Mouse (Mus musculus) frontal cortex, postnatal 10 days (tissue): ENCODE measurements around the gene Cpne2.

ENCODE experiments used
- DNase-seq, 2 experiments: peaks; one replicate each; pipeline ENCODE4 v3.0.0; 2022; ENCODE audit warnings: low spot score in 2 of 2, mixed read lengths in 1 of 2

The Cpne2 gene

GRCm38 (mm10) chr8:94581820-94582483 lies 49.2 kb downstream of the Cpne2 start:
- no peak for DNase-seq

- DNase-seq: no peak
These were observed 49.8 kb downstream of the Cpne2 start for GRCm38 (mm10) chr8:94582569-94582968.

GRCm38 (mm10) chr8:94584238-94584817 lies 51.5 kb downstream of the Cpne2 start:
- DNase-seq: peak in 1 of 2 experiments; percentile 48

GRCm38 (mm10) chr8:94591691-94592090 lies 58.9 kb downstream of the Cpne2 start:
- no peak for DNase-seq

- DNase-seq: no peak
These were observed 61.4 kb downstream of the Cpne2 start for GRCm38 (mm10) chr8:94594211-94594610.

- DNase-seq: no peak
These were observed 67.7 kb downstream of the Cpne2 start for GRCm38 (mm10) chr8:94600478-94600877.

- peak; percentile 28 to 46 for DNase-seq
These were observed 68.3 kb downstream of the Cpne2 start for GRCm38 (mm10) chr8:94601034-94601606.

GRCm38 (mm10) chr8:94601607-94602385 lies 69.0 kb downstream of the Cpne2 start, which contains the start of the genes Rspry1 and Fam192a:
Gene Rspry1 (plus strand): TSS chr8:94601937.
Gene Fam192a (minus strand): TSS chr8:94601997.
- peak; percentile 100 for DNase-seq

GRCm38 (mm10) chr8:94602471-94603131 lies 69.8 kb downstream of the Cpne2 start:
- no peak for DNase-seq

- DNase-seq: no peak
These were observed 71.2 kb downstream of the Cpne2 start for GRCm38 (mm10) chr8:94604030-94604429.

- no peak for DNase-seq
These were observed 74.3 kb downstream of the Cpne2 start for GRCm38 (mm10) chr8:94607064-94607463.
